Mouse (Mus musculus) R1 (cell line): ENCODE measurements at regions not wholly inside any gene's neighbourhood (a gene's known extent, or its start where the extent isn't known, plus 50 kb on each side); places are given as distances from the start of the nearest gene placed in this dataset.
"Not testable (repeated sequence)": the region's sequence is repeated elsewhere in the genome, so short reads cannot be mapped to it uniquely, and the experiment has no call there.

Experiments
- DNase-seq: peaks from one replicate; pipeline ENCODE4 v3.0.0-alpha.2; 2018; ENCODE audit warnings: low read depth, low spot score

DNA sequence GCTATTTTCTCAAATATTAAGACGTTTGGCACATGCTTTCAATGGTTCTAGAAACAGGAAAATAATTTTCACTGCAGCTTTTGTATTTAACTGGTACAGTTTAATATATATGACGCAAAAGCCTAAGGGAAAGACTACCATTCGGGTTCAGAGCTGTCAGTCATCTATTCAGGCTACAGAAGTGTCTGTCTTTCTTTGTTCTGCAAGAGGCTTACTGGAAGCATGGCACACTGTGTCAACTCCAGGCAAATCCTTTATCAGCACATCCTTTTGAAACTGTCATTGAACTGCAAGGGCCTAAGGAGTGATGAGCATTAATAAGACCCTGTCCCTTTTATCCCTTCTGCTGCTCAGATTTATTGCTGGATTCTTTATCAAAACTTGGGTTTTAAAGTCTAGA is 303.8 kb upstream of the Gm5152 start:
- DNase-seq: not testable (repeated sequence)

GRCm38 (mm10) chr5:10562321-10562720 is 316.0 kb upstream of the Gm5152 start:
- DNase-seq: peak; percentile 5

- no peak for DNase-seq
Observed at GRCm38 (mm10) chr5:10592392-10592791, 346.1 kb upstream of the Gm5152 start.

- no peak for DNase-seq
Observed at GRCm38 (mm10) chr5:10600774-10601173, 346.8 kb upstream of the Gm8871 start.

DNA sequence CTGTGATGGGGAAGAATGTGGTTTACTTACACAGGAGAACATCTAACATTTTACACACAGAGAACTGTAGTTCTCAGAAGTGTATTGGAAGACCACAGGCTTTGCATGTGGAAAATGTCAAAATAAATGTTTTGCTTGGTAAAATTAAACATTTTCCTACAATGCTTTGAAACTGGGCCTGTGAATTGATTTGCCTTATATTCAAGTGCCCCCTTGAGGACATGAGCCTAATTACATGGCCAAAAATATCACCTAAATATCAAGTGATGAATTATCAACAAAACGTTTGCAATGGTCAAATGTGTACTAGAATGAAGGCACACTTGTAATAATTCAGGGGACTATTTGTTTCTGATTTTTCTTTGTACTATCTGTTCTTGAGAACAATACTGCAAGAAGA is 314.4 kb upstream of the Gm8871 start:
- peak; percentile 22 for DNase-seq

GRCm38 (mm10) chr5:10648075-10648474 is 299.5 kb upstream of the Gm8871 start:
- peak; percentile 12 for DNase-seq

GRCm38 (mm10) chr5:10663301-10663700 is 284.3 kb upstream of the Gm8871 start:
- no peak for DNase-seq

- DNase-seq: no peak
Observed at GRCm38 (mm10) chr5:10674199-10674598, 273.4 kb upstream of the Gm8871 start.

GRCm38 (mm10) chr5:10685519-10685918 is 262.1 kb upstream of the Gm8871 start:
- DNase-seq: no peak

- no peak for DNase-seq
Observed at GRCm38 (mm10) chr5:10727056-10727455, 220.5 kb upstream of the Gm8871 start.

GRCm38 (mm10) chr5:10749546-10749945 is 198.1 kb upstream of the Gm8871 start:
- no peak for DNase-seq

DNA sequence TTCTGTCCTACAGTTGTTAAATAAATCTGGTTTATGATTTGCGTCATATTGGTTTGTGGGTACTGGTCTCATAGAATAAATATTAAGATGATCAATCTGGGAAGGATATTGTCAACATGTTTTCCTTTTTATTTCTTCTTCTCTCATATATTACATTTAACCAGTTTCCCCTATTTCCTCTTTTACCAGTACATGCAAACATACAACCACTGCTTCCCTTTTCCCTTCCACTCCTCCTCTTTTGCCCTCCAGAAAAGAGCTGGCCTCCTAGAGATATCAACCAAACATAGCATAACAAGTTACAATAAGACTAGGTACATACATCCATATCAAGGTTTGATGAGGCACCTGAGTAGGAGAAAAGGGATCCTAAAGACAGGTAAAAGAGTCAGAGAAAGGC is 180.1 kb upstream of the Gm8871 start:
- DNase-seq: no peak
